Mouse (Mus musculus): ENCODE data around the gene Uchl3. TPM values are rescaled to one million over a fixed set of nuclear protein-coding genes. Genes with fewer than 3 reads are reported as not detected.

The Uchl3 gene
- polyA plus RNA-seq, 1 experiment = 48.4 TPM

- WGBS = 85% methylated on average over 9 of the region's 9 CpGs
- Histone ChIP-seq H3K4me1 (ENCODE audit: control insufficient read depth, insufficient read depth, low read length) (no peaks in the 10 kb centered on the region), H3K4me3 (replicated peaks; ENCODE audit: insufficient read depth, low read depth, low read length) (no peak overlapping the region), H3K27me3 (ENCODE audit: control insufficient read depth, insufficient read depth, low read length) (no peaks in the 10 kb centered on the region), H3K27ac (ENCODE audit: insufficient read depth, low read length) (no peak overlapping the region)
- DNase-seq = no peak
- TF ChIP-seq CTCF (IDR thresholded peaks at IDR 0.05; ENCODE audit: borderline replicate concordance, insufficient read depth, low read depth, low read length) (no peak), POLR2A (IDR thresholded peaks at IDR 0.05; ENCODE audit: borderline replicate concordance, insufficient read depth, low read length) (no peak)
Measured at GRCm38 (mm10) chr14:101616178-101616577, 37.6 kb upstream of the Uchl3 start.

GRCm38 (mm10) chr14:101617680-101618079 is 36.1 kb upstream of the Uchl3 start:
- Histone ChIP-seq H3K4me3 (replicated peaks; ENCODE audit: insufficient read depth, low read depth, low read length) (no peak overlapping the region), H3K4me1 (ENCODE audit: control insufficient read depth, insufficient read depth, low read length) (no peaks in the 10 kb centered on the region), H3K27ac (ENCODE audit: insufficient read depth, low read length) (no peak overlapping the region), H3K27me3 (ENCODE audit: control insufficient read depth, insufficient read depth, low read length) (no peaks in the 10 kb centered on the region)
- TF ChIP-seq CTCF (IDR thresholded peaks at IDR 0.05; ENCODE audit: borderline replicate concordance, insufficient read depth, low read depth, low read length) (no peak), POLR2A (IDR thresholded peaks at IDR 0.05; ENCODE audit: borderline replicate concordance, insufficient read depth, low read length) (no peak)
- no peak for DNase-seq
- 90% methylated on average over 5 of the region's 5 CpGs for WGBS

DNA sequence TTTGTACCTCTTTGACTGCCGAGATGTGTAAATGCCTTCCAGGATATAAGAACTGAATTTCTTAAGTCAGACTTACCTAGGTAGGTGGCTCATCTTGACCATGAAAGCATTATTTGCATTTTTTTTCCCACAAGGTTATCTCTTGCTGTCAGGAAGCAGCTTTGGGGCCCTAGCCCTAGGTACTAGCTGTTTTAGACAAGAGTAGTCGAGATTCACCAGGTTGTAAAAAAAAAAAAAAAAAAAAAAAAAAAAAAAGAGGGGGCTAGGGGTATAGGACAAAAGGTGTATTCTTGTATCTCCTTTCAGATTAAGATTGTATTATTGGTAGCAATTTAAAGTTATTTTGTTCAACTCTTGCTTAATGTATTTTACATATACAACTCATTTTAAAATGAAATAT is 23.2 kb upstream of the Uchl3 start:
- no peak for DNase-seq
- no peaks in the 10 kb centered on the region for H3K4me1 ChIP-seq (ENCODE audit: control insufficient read depth, insufficient read depth, low read length)
- H3K4me3 ChIP-seq (replicated peaks; ENCODE audit: insufficient read depth, low read depth, low read length) = no peak overlapping the region
- H3K27me3 ChIP-seq (ENCODE audit: control insufficient read depth, insufficient read depth, low read length) = no peaks in the 10 kb centered on the region
- no peak for TF ChIP-seq CTCF (IDR thresholded peaks at IDR 0.05; ENCODE audit: borderline replicate concordance, insufficient read depth, low read depth, low read length)
- TF ChIP-seq POLR2A (IDR thresholded peaks at IDR 0.05; ENCODE audit: borderline replicate concordance, insufficient read depth, low read length) = no peak
- H3K27ac ChIP-seq (ENCODE audit: insufficient read depth, low read length) = no peak overlapping the region
- WGBS = 88% methylated on average over 2 of the region's 2 CpGs

GRCm38 (mm10) chr14:101635765-101636164 is 18.0 kb upstream of the Uchl3 start:
- Histone ChIP-seq H3K27me3 (ENCODE audit: control insufficient read depth, insufficient read depth, low read length) (no peaks in the 10 kb centered on the region), H3K27ac (ENCODE audit: insufficient read depth, low read length) (no peak overlapping the region), H3K4me1 (ENCODE audit: control insufficient read depth, insufficient read depth, low read length) (peaks cover 3% of the 10 kb centered on the region; the same call in 1 of the 2 replicates), H3K4me3 (replicated peaks; ENCODE audit: insufficient read depth, low read depth, low read length) (no peak overlapping the region)
- TF ChIP-seq POLR2A (IDR thresholded peaks at IDR 0.05; ENCODE audit: borderline replicate concordance, insufficient read depth, low read length) (no peak), CTCF (IDR thresholded peaks at IDR 0.05; ENCODE audit: borderline replicate concordance, insufficient read depth, low read depth, low read length) (peak; percentile 19; the same call in 1 of the 2 replicates)
- no peak for DNase-seq
- 100% methylated on average over 1 of the region's 1 CpGs for WGBS

- DNase-seq = no peak
- Histone ChIP-seq H3K4me3 (replicated peaks; ENCODE audit: insufficient read depth, low read depth, low read length) (no peak overlapping the region), H3K27me3 (ENCODE audit: control insufficient read depth, insufficient read depth, low read length) (no peaks in the 10 kb centered on the region), H3K27ac (ENCODE audit: insufficient read depth, low read length) (no peak overlapping the region), H3K4me1 (ENCODE audit: control insufficient read depth, insufficient read depth, low read length) (peaks cover 3% of the 10 kb centered on the region; the same call in 1 of the 2 replicates)
- 91% methylated on average over 6 of the region's 6 CpGs for WGBS
- TF ChIP-seq CTCF (IDR thresholded peaks at IDR 0.05; ENCODE audit: borderline replicate concordance, insufficient read depth, low read depth, low read length) (no peak), POLR2A (IDR thresholded peaks at IDR 0.05; ENCODE audit: borderline replicate concordance, insufficient read depth, low read length) (no peak)
Measured at GRCm38 (mm10) chr14:101637381-101637780, 16.4 kb upstream of the Uchl3 start.

DNA sequence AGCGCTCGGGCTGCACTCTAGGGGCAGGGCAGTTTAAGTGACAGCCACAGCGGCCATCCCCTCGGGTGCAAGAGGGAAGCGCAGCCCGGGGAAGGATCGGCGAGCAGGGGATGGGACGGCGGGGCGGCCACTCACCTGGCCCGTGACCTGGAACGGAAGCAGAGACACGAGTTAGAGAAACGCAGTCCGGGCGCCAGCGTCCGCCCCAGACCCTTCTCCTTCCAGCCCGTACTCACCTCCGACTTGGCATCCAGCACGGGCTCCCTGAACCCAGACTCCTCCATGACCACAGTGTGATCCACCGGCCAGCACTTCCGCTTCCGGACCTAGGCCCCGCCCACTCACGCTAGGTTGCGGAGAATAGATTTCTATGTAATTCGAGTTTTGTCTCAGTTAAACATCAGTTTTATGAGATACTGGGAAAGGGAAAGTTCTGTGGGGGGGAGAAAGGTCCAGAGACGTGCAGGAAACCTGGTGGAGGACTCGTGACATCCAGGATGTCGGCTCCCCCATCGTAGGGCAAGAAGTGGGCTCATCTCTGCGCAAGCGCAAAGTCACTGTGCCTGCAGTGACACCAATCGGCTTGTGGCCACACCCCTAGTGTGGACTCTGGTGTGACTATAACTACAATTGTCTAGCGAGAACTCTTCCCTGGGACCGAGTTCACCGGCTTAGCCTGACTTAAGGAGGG is 13.5 kb upstream of the Uchl3 start, which contains the start of gene Commd6:
Gene Commd6 (minus strand): TSS at position 534 of the 691 bp plus-strand sequence.
- WGBS = under 1% methylated on average over 39 of the region's 39 CpGs
- Histone ChIP-seq H3K4me1 (ENCODE audit: control insufficient read depth, insufficient read depth, low read length) (peaks cover 3% of the 10 kb centered on the region; the same call in 1 of the 2 replicates), H3K27ac (ENCODE audit: insufficient read depth, low read length) (peak within 1 kb of the TSS; percentile 85), H3K27me3 (ENCODE audit: control insufficient read depth, insufficient read depth, low read length) (no peaks in the 10 kb centered on the region), H3K4me3 (replicated peaks; ENCODE audit: insufficient read depth, low read depth, low read length) (peak within 1 kb of the TSS; percentile 95)
- TF ChIP-seq CTCF (IDR thresholded peaks at IDR 0.05; ENCODE audit: borderline replicate concordance, insufficient read depth, low read depth, low read length) (0 out of 2 replicates have a peak, but pooled peaks have one; percentile 1), POLR2A (IDR thresholded peaks at IDR 0.05; ENCODE audit: borderline replicate concordance, insufficient read depth, low read length) (peak; percentile 88)
- DNase-seq = peak; percentile 92 to 94

DNA sequence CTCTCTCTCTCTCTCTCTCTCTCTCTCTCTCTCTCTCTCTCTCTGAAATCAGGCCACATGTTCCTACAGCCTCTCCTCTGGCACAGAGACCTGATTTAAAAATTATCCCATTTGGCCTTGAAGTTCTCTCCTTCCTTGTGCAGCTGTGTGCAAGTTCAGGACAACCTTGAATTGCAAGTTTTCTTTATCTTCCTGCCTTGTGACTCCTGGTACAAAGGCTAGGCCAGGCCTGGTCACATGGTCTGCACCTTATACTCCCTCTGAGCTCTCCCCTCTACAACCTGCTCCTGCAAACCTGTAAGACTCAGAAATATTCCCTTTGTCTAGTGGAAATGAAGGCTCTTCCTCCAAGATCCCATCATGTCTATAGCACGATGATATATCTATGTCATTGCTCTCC is 8.8 kb upstream of the Uchl3 start:
- H3K4me3 ChIP-seq (replicated peaks; ENCODE audit: insufficient read depth, low read depth, low read length) = no peak overlapping the region
- TF ChIP-seq POLR2A (IDR thresholded peaks at IDR 0.05; ENCODE audit: borderline replicate concordance, insufficient read depth, low read length) (no peak), CTCF (IDR thresholded peaks at IDR 0.05; ENCODE audit: borderline replicate concordance, insufficient read depth, low read depth, low read length) (no peak)

GRCm38 (mm10) chr14:101650551-101650950 is 3.2 kb upstream of the Uchl3 start:
- DNase-seq = no peak
- 86% methylated on average over 4 of the region's 4 CpGs for WGBS

More for the DNA sequence above, 8.8 kb upstream of the Uchl3 start:
- WGBS = 91% methylated on average over 1 of the region's 1 CpGs
- Histone ChIP-seq H3K27me3 (ENCODE audit: control insufficient read depth, insufficient read depth, low read length) (no peaks in the 10 kb centered on the region), H3K27ac (ENCODE audit: insufficient read depth, low read length) (no peak overlapping the region), H3K4me1 (ENCODE audit: control insufficient read depth, insufficient read depth, low read length) (no peaks in the 10 kb centered on the region)
- no peak for DNase-seq

More at GRCm38 (mm10) chr14:101650551-101650950, 3.2 kb upstream of the Uchl3 start:
- H3K4me3 ChIP-seq (replicated peaks; ENCODE audit: insufficient read depth, low read depth, low read length) = no peak overlapping the region
- no peak overlapping the region for H3K27ac ChIP-seq (ENCODE audit: insufficient read depth, low read length)
- no peaks in the 10 kb centered on the region for H3K4me1 ChIP-seq (ENCODE audit: control insufficient read depth, insufficient read depth, low read length)
- H3K27me3 ChIP-seq (ENCODE audit: control insufficient read depth, insufficient read depth, low read length) = no peaks in the 10 kb centered on the region
- TF ChIP-seq CTCF (IDR thresholded peaks at IDR 0.05; ENCODE audit: borderline replicate concordance, insufficient read depth, low read depth, low read length) = no peak
- no peak for TF ChIP-seq POLR2A (IDR thresholded peaks at IDR 0.05; ENCODE audit: borderline replicate concordance, insufficient read depth, low read length)

Data from cerebellum, adult 2 months (tissue).